Mouse (Mus musculus) c-Kit-negative CD71-positive TER-119-positive erythroid progenitor cells, embryonic 14.5 days (primary cell): ENCODE results near the gene Ctrc.

ENCODE experiments used
- DNase-seq: peaks from one replicate; pipeline ENCODE4 v3.0.0-alpha.2; 2013; ENCODE audit warnings: low read depth, low spot score

Ctrc gene

GRCm38 (mm10) chr4:141867498-141867897 lies 21.3 kb upstream of the Ctrc start:
- no peak for DNase-seq

GRCm38 (mm10) chr4:141866933-141867490 lies 20.9 kb upstream of the Ctrc start:
- no peak for DNase-seq

GRCm38 (mm10) chr4:141865600-141865999 lies 19.4 kb upstream of the Ctrc start:
- DNase-seq: no peak

GRCm38 (mm10) chr4:141865006-141865405 lies 18.8 kb upstream of the Ctrc start:
- no peak for DNase-seq

GRCm38 (mm10) chr4:141864506-141864905 lies 18.3 kb upstream of the Ctrc start:
- DNase-seq: no peak

GRCm38 (mm10) chr4:141863726-141864280 lies 17.6 kb upstream of the Ctrc start:
- no peak for DNase-seq

- no peak for DNase-seq
Measured at GRCm38 (mm10) chr4:141862867-141863266, 16.7 kb upstream of the Ctrc start.

GRCm38 (mm10) chr4:141861591-141862295 lies 15.6 kb upstream of the Ctrc start:
- DNase-seq: no peak

GRCm38 (mm10) chr4:141860246-141860841 lies 14.2 kb upstream of the Ctrc start:
- no peak for DNase-seq

- no peak for DNase-seq
Measured at GRCm38 (mm10) chr4:141859351-141859750, 13.2 kb upstream of the Ctrc start.

GRCm38 (mm10) chr4:141858501-141858900 lies 12.3 kb upstream of the Ctrc start:
- no peak for DNase-seq

- DNase-seq: peak; percentile 54
Measured at GRCm38 (mm10) chr4:141857422-141857930, 11.3 kb upstream of the Ctrc start.

GRCm38 (mm10) chr4:141853437-141853836 lies 7.3 kb upstream of the Ctrc start:
- DNase-seq: peak; percentile 37

GRCm38 (mm10) chr4:141834536-141835095 lies 11.5 kb downstream of the Ctrc start:
- no peak for DNase-seq

- no peak for DNase-seq
Measured at GRCm38 (mm10) chr4:141833911-141834310, 12.2 kb downstream of the Ctrc start.

- no peak for DNase-seq
Measured at GRCm38 (mm10) chr4:141831361-141831760, 14.8 kb downstream of the Ctrc start.

- DNase-seq: no peak
Measured at GRCm38 (mm10) chr4:141830381-141830780, 15.8 kb downstream of the Ctrc start.

- DNase-seq: no peak
Measured at GRCm38 (mm10) chr4:141828177-141828576, 18.0 kb downstream of the Ctrc start.

GRCm38 (mm10) chr4:141827401-141827800 lies 18.8 kb downstream of the Ctrc start:
- no peak for DNase-seq

- DNase-seq: no peak
Measured at GRCm38 (mm10) chr4:141826060-141826459, 20.1 kb downstream of the Ctrc start, which contains the start of gene Cela2a. Gene Cela2a, minus strand, starts transcription at chr4:141826160.

GRCm38 (mm10) chr4:141822979-141823378 lies 23.2 kb downstream of the Ctrc start:
- DNase-seq: peak; percentile 56

- no peak for DNase-seq
Measured at GRCm38 (mm10) chr4:141822089-141822488, 24.1 kb downstream of the Ctrc start.
